Mouse (Mus musculus) heart, postnatal 0 days (tissue): ENCODE data around the gene Spaar. TPM values are rescaled to one million over a fixed set of nuclear protein-coding genes. Genes with fewer than 3 reads are reported as not detected.

Experiments
- ATAC-seq: fragments of 200-750 bp; cut with Nextera tagmentation; 2 replicates; pipeline ENCODE4 v1.8.0; 2017; ENCODE audit warnings: low read depth, moderate number of reproducible peaks, moderate library complexity; ENCODE audit not compliant: insufficient read depth
- DNase-seq: peaks from one replicate; pipeline ENCODE4 v3.0.0-alpha.2; 2016; ENCODE audit warnings: low spot score
- H3K27ac ChIP-seq: fragments of 300-500 bp; sonication (generic); 2 replicates; pipeline ENCODE4 v1.5.1; 2014; ENCODE audit warnings: low read depth, mild to moderate bottlenecking
- H3K27me3 ChIP-seq: fragments of 300-500 bp; sonication (generic); 2 replicates; pipeline ENCODE4 v1.6.1; 2014; ENCODE audit warnings: low read length, mixed read lengths; ENCODE audit not compliant: control insufficient read depth, insufficient read depth
- H3K36me3 ChIP-seq: fragments of 300-500 bp; sonication (generic); replicated peaks from 2 replicates; pipeline ENCODE4 v1.6.1; 2014; ENCODE audit warnings: low read length, mixed read lengths; ENCODE audit not compliant: control insufficient read depth, insufficient read depth
- H3K4me1 ChIP-seq: fragments of 300-500 bp; sonication (generic); 2 replicates; pipeline ENCODE4 v1.6.1; 2014; ENCODE audit warnings: antibody characterized with exemption; ENCODE audit not compliant: control insufficient read depth, insufficient read depth
- H3K4me2 ChIP-seq: fragments of 300-500 bp; sonication (generic); 2 replicates; pipeline ENCODE4 v1.6.1; 2014; ENCODE audit warnings: low read depth, mild to moderate bottlenecking, low read length, moderate library complexity
- H3K4me3 ChIP-seq: fragments of 300-500 bp; sonication (generic); 2 replicates; pipeline ENCODE4 v1.5.1; 2014; ENCODE audit warnings: low read depth, low read length
- H3K9ac ChIP-seq: fragments of 300-500 bp; sonication (generic); replicated peaks from 2 replicates; pipeline ENCODE4 v1.6.1; 2014; ENCODE audit warnings: low read depth, low read length, mixed read lengths
- H3K9me3 ChIP-seq: fragments of 300-500 bp; sonication (generic); replicated peaks from 2 replicates; pipeline ENCODE4 v1.6.1; 2016; ENCODE audit warnings: low read length; ENCODE audit not compliant: control insufficient read depth
- CTCF ChIP-seq: IDR thresholded peaks from 2 replicates; pipeline ENCODE4 v1.5.1; 2016; ENCODE audit warnings: antibody characterized with exemption, control low read depth, low read depth
- EP300 ChIP-seq: IDR thresholded peaks from 2 replicates; pipeline ENCODE4 v1.6.1; 2016; ENCODE audit warnings: antibody characterized with exemption, low read depth
- WGBS: fragments of 180-500 bp; shearing (Covaris S2); extraction: QIAGEN DNeasy Blood & Tissue Kit; methylation state at CpG from one replicate; pipeline ENCODE4 v1.1.7; 2014; 5-methylcytosine and 5-hydroxymethylcytosine counted together
- polyA plus RNA-seq: library from polyadenylated mRNA; unstranded; fragments of >200 nt; fragmentation: Nextera tagmentation; extraction: Ambion mirVana; gene quantifications from 2 replicates; pipeline ENCODE4 v1.2.1, GENCODE M21; 2015
- total RNA-seq: library from RNA; depleted of rRNA; stranded (reverse); fragments of >200 nt; gene quantifications from 2 replicates; pipeline ENCODE4 v1.2.3, GENCODE M21; 2014; ENCODE audit warnings: low replicate concordance

Gene Spaar
- total and polyA plus RNA-seq, 2 experiments from 2014 or later, result 1.3 to 6.3 TPM

DNA sequence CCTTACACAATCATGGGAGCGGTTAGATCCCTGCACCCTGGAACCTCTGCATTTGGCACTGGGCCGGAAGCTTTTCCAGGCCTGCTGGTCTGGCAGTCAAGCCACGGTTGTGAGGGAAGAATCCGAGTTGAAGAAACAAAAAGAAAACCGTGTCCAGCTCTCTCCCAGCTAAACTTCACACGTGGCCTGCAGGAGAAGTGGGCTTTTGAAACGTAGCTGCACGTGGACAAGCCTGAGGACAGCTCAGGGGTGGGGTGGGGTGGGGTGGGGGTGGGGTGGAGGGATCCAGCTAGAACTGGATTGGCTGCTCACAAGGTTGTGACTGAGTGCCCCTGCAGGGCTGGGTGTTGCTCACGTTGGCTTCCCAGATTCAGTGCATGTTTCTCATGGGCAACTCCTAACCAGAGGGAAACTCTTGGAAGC is 34.6 kb upstream of the Spaar start:
- 13% methylated on average over 9 of the region's 9 CpGs for WGBS
- ATAC-seq, result peak; percentile 76

DNA sequence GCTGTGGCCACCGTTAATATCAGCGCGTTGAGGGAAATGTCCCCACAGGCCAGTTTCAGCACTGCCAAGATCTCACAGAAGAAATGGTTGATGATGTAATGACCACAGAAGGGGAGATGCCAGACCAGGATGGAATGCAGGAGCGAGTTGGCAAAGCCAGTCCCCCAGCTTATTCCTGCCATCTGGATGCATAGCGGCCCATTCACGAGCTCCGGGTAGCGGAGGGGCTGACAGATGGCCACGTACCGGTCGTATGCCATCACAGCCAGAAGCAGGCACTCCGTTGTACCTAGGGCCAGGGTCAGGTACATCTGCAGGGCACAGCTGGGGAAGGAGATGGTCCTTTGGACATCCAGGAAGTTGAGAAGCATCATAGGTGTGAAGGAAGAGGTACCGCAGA is 33.3 kb upstream of the Spaar start:
- Histone ChIP-seq H3K36me3 (no peaks in the 10 kb centered on the region), H3K9ac (no peak overlapping the region), H3K4me2 (no peak overlapping the region), H3K27ac (no peak overlapping the region), H3K27me3 (no peaks in the 10 kb centered on the region), H3K4me1 (peaks cover 14% of the 10 kb centered on the region; the same call in 1 of the 2 replicates), H3K9me3 (no peaks in the 10 kb centered on the region), H3K4me3 (no peak overlapping the region)
- 76% methylated on average over 13 of the region's 13 CpGs for WGBS
- DNase-seq (no peak), ATAC-seq (peak; percentile 33; the same call in 1 of the 2 replicates)
- no peak for TF ChIP-seq EP300
- TF ChIP-seq CTCF, result no peak

More for the DNA sequence above, 34.6 kb upstream of the Spaar start:
- Histone ChIP-seq H3K27me3 (no peaks in the 10 kb centered on the region), H3K36me3 (0 out of 2 replicates have a peak, but pooled peaks cover 1% of the 10 kb centered on the region), H3K4me3 (no peak overlapping the region), H3K4me2 (no peak overlapping the region), H3K4me1 (peaks cover 14% of the 10 kb centered on the region; the same call in 1 of the 2 replicates), H3K9ac (no peak overlapping the region), H3K27ac (no peak overlapping the region), H3K9me3 (no peaks in the 10 kb centered on the region)
- TF ChIP-seq EP300 (no peak), CTCF (no peak)
- peak; percentile 40 for DNase-seq

DNA sequence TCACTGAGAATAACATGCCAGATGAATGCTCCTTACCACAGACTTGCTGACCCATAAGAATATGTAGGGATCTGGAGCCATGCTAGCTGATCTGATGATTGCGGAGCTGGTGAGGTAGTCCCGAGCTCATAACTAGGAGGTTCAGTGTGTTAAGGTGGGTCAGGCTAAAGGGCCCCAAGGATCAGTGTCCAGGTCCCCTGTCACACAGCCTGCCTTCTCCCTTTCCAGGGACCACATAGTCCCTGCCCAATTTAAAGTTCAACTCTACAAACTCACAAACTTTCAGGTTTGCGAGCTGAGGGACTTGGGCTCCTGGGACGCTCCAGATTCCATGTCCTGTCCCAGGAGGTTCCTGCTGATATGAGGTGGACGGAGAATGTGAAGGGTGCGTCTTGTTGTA is 29.1 kb upstream of the Spaar start, which contains the start of gene Olfr70:
TSS of gene Olfr70 (minus strand) at position 101 of the 400 bp plus-strand sequence.
- H3K27ac ChIP-seq, result no peak within 1 kb of the TSS
- 86% methylated on average over 6 of the region's 6 CpGs for WGBS
- DNase-seq, result no peak
- no peaks in the 10 kb centered on the region for H3K9me3 ChIP-seq
- H3K9ac ChIP-seq, result no peak within 1 kb of the TSS
- no peak within 1 kb of the TSS for H3K4me2 ChIP-seq
- no peaks in the 10 kb centered on the region for H3K27me3 ChIP-seq
- H3K4me3 ChIP-seq, result no peak within 1 kb of the TSS
- no peak for ATAC-seq
- TF ChIP-seq CTCF (no peak), EP300 (no peak)
- no peaks in the 10 kb centered on the region for H3K4me1 ChIP-seq
- no peaks in the 10 kb centered on the region for H3K36me3 ChIP-seq

DNA sequence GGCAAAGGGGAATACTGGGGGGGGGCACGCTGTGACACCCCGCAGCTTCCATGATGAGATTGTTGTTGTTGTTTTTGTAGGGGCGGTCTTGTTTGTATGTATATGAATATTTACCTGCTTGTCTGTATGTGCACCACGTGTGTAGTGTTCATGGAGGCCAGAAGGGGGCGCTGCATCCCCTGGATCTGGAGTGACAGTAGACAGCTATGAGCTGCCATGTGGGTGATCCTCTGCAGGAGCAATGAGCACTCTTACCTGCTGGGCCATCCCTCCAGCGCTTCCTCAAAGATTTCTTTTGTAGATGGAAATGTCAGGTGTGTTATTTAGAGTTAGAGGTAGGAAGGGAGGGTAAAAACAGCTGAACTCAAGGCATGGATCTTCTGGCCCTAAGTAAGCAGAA is 26.4 kb upstream of the Spaar start:
- no peak overlapping the region for H3K9ac ChIP-seq
- TF ChIP-seq EP300 (no peak), CTCF (peak; percentile 13; the same call in 1 of the 2 replicates)
- no peaks in the 10 kb centered on the region for H3K9me3 ChIP-seq
- H3K27ac ChIP-seq, result no peak overlapping the region
- no peaks in the 10 kb centered on the region for H3K4me1 ChIP-seq
- no peak overlapping the region for H3K4me3 ChIP-seq
- ATAC-seq (no peak), DNase-seq (no peak)
- H3K36me3 ChIP-seq, result no peaks in the 10 kb centered on the region
- H3K4me2 ChIP-seq, result no peak overlapping the region
- WGBS, result 66% methylated on average over 6 of the region's 6 CpGs
- no peaks in the 10 kb centered on the region for H3K27me3 ChIP-seq

DNA sequence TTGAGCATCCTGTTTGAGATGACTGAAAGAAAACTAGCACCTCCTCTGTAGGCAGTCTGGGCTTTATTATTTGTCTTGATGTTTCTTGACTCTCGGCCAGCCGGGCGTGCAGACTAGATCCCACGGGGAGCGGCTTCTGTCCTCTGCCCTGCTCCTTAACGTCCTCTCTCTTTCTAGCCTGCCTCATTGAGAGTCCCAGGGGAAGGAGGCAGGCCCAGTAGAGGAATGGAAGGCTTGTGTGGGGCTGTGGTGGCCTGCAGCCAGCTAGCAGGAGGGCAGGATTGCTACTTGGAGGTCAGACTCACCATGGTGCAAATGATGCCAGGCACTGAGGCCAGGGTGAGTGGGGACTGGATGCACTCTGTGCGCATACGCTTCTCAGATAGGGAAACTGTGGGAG is 26.0 kb upstream of the Spaar start:
- H3K36me3 ChIP-seq, result no peaks in the 10 kb centered on the region
- H3K4me2 ChIP-seq, result no peak overlapping the region
- no peak overlapping the region for H3K9ac ChIP-seq
- DNase-seq, result no peak
- no peaks in the 10 kb centered on the region for H3K27me3 ChIP-seq
- no peak overlapping the region for H3K4me3 ChIP-seq
- TF ChIP-seq EP300, result no peak
- TF ChIP-seq CTCF, result no peak
- no peak for ATAC-seq
- H3K27ac ChIP-seq, result no peak overlapping the region
- no peaks in the 10 kb centered on the region for H3K4me1 ChIP-seq
- WGBS, result 72% methylated on average over 8 of the region's 8 CpGs
- H3K9me3 ChIP-seq, result no peaks in the 10 kb centered on the region

DNA sequence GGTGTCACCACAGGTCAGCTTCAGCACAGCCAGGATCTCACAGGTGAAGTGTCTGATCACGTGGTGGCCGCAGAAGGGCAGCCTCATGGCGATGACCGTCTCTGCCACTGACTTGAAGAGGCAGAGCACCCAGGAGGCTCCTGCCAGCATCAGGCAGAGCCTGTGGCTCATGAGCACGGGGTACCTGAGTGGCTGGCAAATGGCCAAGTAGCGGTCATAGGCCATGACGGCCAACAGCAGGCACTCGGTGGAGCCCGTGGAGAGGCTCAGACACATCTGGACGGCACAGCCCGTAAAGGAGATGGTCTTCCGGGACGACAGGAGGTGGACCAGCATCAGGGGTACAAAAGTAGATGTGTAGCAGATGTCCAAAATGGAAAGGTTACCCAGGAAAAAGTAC is 23.8 kb upstream of the Spaar start:
- Histone ChIP-seq H3K9ac (no peak overlapping the region), H3K27me3 (0 out of 2 replicates have a peak, but pooled peaks cover 3% of the 10 kb centered on the region), H3K9me3 (no peaks in the 10 kb centered on the region), H3K4me1 (no peaks in the 10 kb centered on the region), H3K36me3 (no peaks in the 10 kb centered on the region), H3K4me3 (no peak overlapping the region), H3K4me2 (no peak overlapping the region), H3K27ac (no peak overlapping the region)
- ATAC-seq (no peak), DNase-seq (no peak)
- WGBS, result 65% methylated on average over 13 of the region's 13 CpGs
- no peak for TF ChIP-seq EP300
- no peak for TF ChIP-seq CTCF
